Mouse (Mus musculus) spleen, adult 12 weeks (tissue): ENCODE measurements around the gene Sgtb.

Experiments used
- DNase-seq: peaks from one replicate; pipeline ENCODE4 v3.0.0; 2022; ENCODE audit warnings: low spot score

Gene Sgtb

GRCm38 (mm10) chr13:104109816-104110521, 428 bp downstream of the Sgtb start:
- DNase-seq, result no peak

GRCm38 (mm10) chr13:104110526-104110925, 985 bp downstream of the Sgtb start:
- DNase-seq, result no peak

- no peak for DNase-seq
Measured at GRCm38 (mm10) chr13:104112266-104112900, 2.8 kb downstream of the Sgtb start.

GRCm38 (mm10) chr13:104113782-104114181, 4.2 kb downstream of the Sgtb start:
- DNase-seq, result no peak

GRCm38 (mm10) chr13:104114827-104115226, 5.3 kb downstream of the Sgtb start:
- DNase-seq, result no peak

GRCm38 (mm10) chr13:104122078-104122840, 12.7 kb downstream of the Sgtb start:
- DNase-seq, result no peak

GRCm38 (mm10) chr13:104123662-104124381, 14.3 kb downstream of the Sgtb start:
- no peak for DNase-seq

GRCm38 (mm10) chr13:104132561-104132960, 23.0 kb downstream of the Sgtb start:
- no peak for DNase-seq

- DNase-seq, result no peak
Measured at GRCm38 (mm10) chr13:104134510-104135085, 25.1 kb downstream of the Sgtb start.

- peak; percentile 74 for DNase-seq
Measured at GRCm38 (mm10) chr13:104139369-104140209, 30.0 kb downstream of the Sgtb start.

- DNase-seq, result no peak
Measured at GRCm38 (mm10) chr13:104144871-104145270, 35.3 kb downstream of the Sgtb start.

- DNase-seq, result no peak
Measured at GRCm38 (mm10) chr13:104145646-104146045, 36.1 kb downstream of the Sgtb start.

GRCm38 (mm10) chr13:104154180-104154579, 44.6 kb downstream of the Sgtb start:
- no peak for DNase-seq

- DNase-seq, result no peak
Measured at GRCm38 (mm10) chr13:104155106-104155505, 45.6 kb downstream of the Sgtb start.

GRCm38 (mm10) chr13:104155686-104156085, 46.1 kb downstream of the Sgtb start:
- no peak for DNase-seq

- no peak for DNase-seq
Measured at GRCm38 (mm10) chr13:104171711-104172110, 62.2 kb downstream of the Sgtb start.

GRCm38 (mm10) chr13:104172498-104172897, 63.0 kb downstream of the Sgtb start:
- no peak for DNase-seq

- no peak for DNase-seq
Measured at GRCm38 (mm10) chr13:104176874-104177273, 67.3 kb downstream of the Sgtb start.

GRCm38 (mm10) chr13:104177796-104178649, 68.5 kb downstream of the Sgtb start, which contains the start of gene Trappc13:
Trappc13 (minus strand) TSS chr13:104178469.
- no peak for DNase-seq

GRCm38 (mm10) chr13:104178650-104179121, 69.1 kb downstream of the Sgtb start, which contains the start of gene Trim23:
Trim23 (plus strand) TSS chr13:104178797.
- peak; percentile 91 for DNase-seq
